Mouse (Mus musculus): Measurements from ENCODE around the gene Nav3. TPM values are rescaled to one million over a fixed set of nuclear protein-coding genes. Genes with fewer than 3 reads are reported as not detected.

Nav3 gene
- total RNA-seq, 2 experiments from 2014 or later, result 179 to 200 TPM

- DNase-seq (ENCODE audit: low spot score in 2 of 2), result no peak
Measured at GRCm38 (mm10) chr10:109924136-109924535, 531.9 kb downstream of the Nav3 start.

GRCm38 (mm10) chr10:109921368-109921767 is 534.6 kb downstream of the Nav3 start:
- no peak for DNase-seq (ENCODE audit: low spot score in 2 of 2)

- DNase-seq (ENCODE audit: low spot score in 2 of 2), result peak; percentile 70 to 76
Measured at GRCm38 (mm10) chr10:109920607-109921187, 535.3 kb downstream of the Nav3 start.

GRCm38 (mm10) chr10:109919515-109919914 is 536.5 kb downstream of the Nav3 start:
- no peak for DNase-seq (ENCODE audit: low spot score in 2 of 2)

- no peak for DNase-seq (ENCODE audit: low spot score in 2 of 2)
Measured at GRCm38 (mm10) chr10:109907206-109907605, 548.8 kb downstream of the Nav3 start.

GRCm38 (mm10) chr10:109906413-109906785 is 549.6 kb downstream of the Nav3 start:
- no peak for DNase-seq (ENCODE audit: low spot score in 2 of 2)

- DNase-seq (ENCODE audit: low spot score in 2 of 2), result no peak
Measured at GRCm38 (mm10) chr10:109905649-109906412, 550.2 kb downstream of the Nav3 start.

- DNase-seq (ENCODE audit: low spot score in 2 of 2), result no peak
Measured at GRCm38 (mm10) chr10:109904841-109905240, 551.2 kb downstream of the Nav3 start.

GRCm38 (mm10) chr10:109903701-109904555 is 552.1 kb downstream of the Nav3 start:
- DNase-seq (ENCODE audit: low spot score in 2 of 2), result no peak

- no peak for DNase-seq (ENCODE audit: low spot score in 2 of 2)
Measured at GRCm38 (mm10) chr10:109903241-109903640, 552.8 kb downstream of the Nav3 start.

- DNase-seq (ENCODE audit: low spot score in 2 of 2), result no peak
Measured at GRCm38 (mm10) chr10:109889171-109889475, 566.9 kb downstream of the Nav3 start.

- no peak for DNase-seq (ENCODE audit: low spot score in 2 of 2)
Measured at GRCm38 (mm10) chr10:109888355-109889170, 567.4 kb downstream of the Nav3 start.

GRCm38 (mm10) chr10:109887160-109887559 is 568.8 kb downstream of the Nav3 start:
- DNase-seq (ENCODE audit: low spot score in 2 of 2), result no peak

GRCm38 (mm10) chr10:109876107-109876506 is 579.9 kb downstream of the Nav3 start:
- no peak for DNase-seq (ENCODE audit: low spot score in 2 of 2)

- DNase-seq (ENCODE audit: low spot score in 2 of 2), result no peak
Measured at GRCm38 (mm10) chr10:109875312-109875830, 580.6 kb downstream of the Nav3 start.

- DNase-seq (ENCODE audit: low spot score in 2 of 2), result no peak
Measured at GRCm38 (mm10) chr10:109874652-109875311, 581.2 kb downstream of the Nav3 start.

GRCm38 (mm10) chr10:109866063-109866462 is 589.9 kb downstream of the Nav3 start:
- DNase-seq (ENCODE audit: low spot score in 2 of 2), result no peak

GRCm38 (mm10) chr10:109865391-109865790 is 590.6 kb downstream of the Nav3 start:
- DNase-seq (ENCODE audit: low spot score in 2 of 2), result no peak

GRCm38 (mm10) chr10:109864708-109865107 is 591.3 kb downstream of the Nav3 start:
- DNase-seq (ENCODE audit: low spot score in 2 of 2), result peak; percentile 35 to 66

- DNase-seq (ENCODE audit: low spot score in 2 of 2), result peak in 1 of 2 experiments; percentile 43
Measured at GRCm38 (mm10) chr10:109861275-109861674, 594.7 kb downstream of the Nav3 start.
